Mouse (Mus musculus) olfactory bulb, adult 2 months (tissue): ENCODE data around the gene Zscan5b. TPM values are rescaled to one million over a fixed set of nuclear protein-coding genes. Genes with fewer than 3 reads are reported as not detected.

Experiments used
- H3K27ac ChIP-seq: fragments of 200-500 bp; 2 replicates; pipeline ENCODE4 v1.5.1; 2012; ENCODE audit warnings: low read depth, low read length; ENCODE audit not compliant: insufficient read depth
- H3K4me1 ChIP-seq: fragments of 200-500 bp; 2 replicates; pipeline ENCODE4 v1.6.1; 2012; ENCODE audit warnings: low read length; ENCODE audit not compliant: control insufficient read depth, insufficient read depth
- H3K4me3 ChIP-seq: fragments of 200-500 bp; 2 replicates; pipeline ENCODE4 v1.5.1; 2012; ENCODE audit warnings: mild to moderate bottlenecking, low read depth, low read length, moderate library complexity; ENCODE audit not compliant: insufficient read depth
- CTCF ChIP-seq: fragments of 200-500 bp; IDR thresholded peaks from 2 replicates; pipeline ENCODE4 v1.5.1; 2012; ENCODE audit warnings: low read depth, mild to moderate bottlenecking, low read length, moderate library complexity; ENCODE audit not compliant: insufficient read depth
- POLR2A ChIP-seq: fragments of 200-500 bp; IDR thresholded peaks from 2 replicates; pipeline ENCODE4 v1.6.1; 2012; ENCODE audit warnings: mild to moderate bottlenecking, low read depth, low read length, moderate library complexity; ENCODE audit not compliant: insufficient read depth
- WGBS: fragments of 180-500 bp; shearing (Covaris S2); methylation state at CpG from one replicate; pipeline ENCODE4 v1.1.7; 2018; 5-methylcytosine and 5-hydroxymethylcytosine counted together
- polyA plus RNA-seq: library from polyadenylated mRNA; stranded (reverse); fragments of >200 nt; gene quantifications from 2 replicates; pipeline ENCODE4 v1.2.4, GENCODE M21; 2012; ENCODE audit warnings: low replicate concordance; ENCODE audit not compliant: missing spikeins, insufficient read depth, insufficient read length

Zscan5b gene
- polyA plus RNA-seq, 1 experiment = not detected

DNA sequence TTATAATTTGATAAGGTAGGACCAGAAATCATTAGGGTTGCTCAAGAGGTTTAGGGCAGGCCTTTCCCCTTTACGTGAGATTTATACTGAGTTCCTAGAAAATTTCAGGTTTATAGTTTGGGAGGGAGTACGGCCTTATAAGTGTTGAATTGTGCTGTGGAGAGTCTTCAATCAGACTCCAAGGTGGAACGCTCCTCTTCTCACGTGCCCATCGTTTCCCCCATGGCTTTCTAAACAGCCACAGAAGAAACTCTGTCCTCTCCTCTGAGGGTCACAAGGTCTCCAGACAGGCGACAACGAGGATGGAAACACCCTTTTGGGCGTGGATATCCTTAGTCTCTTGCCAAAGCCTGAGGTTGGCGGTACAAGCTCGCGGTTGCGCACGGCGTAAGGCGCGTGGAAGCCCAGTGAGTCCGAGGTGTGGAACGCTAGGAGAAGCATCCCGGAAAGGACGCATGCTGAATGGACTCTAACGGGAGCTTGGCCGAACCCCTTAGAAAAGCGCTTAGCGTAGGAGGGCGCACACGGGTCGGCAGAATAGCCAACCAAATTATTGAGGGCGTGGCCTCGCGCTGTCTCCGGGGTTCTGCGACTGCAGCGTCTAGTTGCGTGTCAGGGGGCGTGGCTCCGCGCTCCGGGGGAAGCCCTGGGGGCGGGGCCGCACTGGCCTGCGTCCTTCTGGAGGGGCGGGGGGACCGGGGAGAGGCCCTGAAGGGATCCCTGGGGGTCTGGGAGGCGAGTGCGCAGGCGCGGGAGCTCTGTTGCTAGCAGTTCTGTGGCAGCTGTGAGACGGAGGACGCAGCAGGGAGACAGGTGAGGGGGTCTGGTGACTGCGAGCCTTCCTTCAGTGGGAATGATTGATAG, 64.0 kb downstream of the Zscan5b start, which contains the start of gene Zfp667:
Gene Zfp667 (plus strand): TSS at position 738 of the 864 bp plus-strand sequence.
- Histone ChIP-seq H3K27ac (peak within 1 kb of the TSS; percentile 75), H3K4me3 (peak within 1 kb of the TSS; percentile 50), H3K4me1 (peaks cover 9% of the 10 kb centered on the region; the same call in 1 of the 2 replicates)
- TF ChIP-seq CTCF (no peak), POLR2A (peak; percentile 71)
- WGBS = 2% methylated on average over 50 of the region's 50 CpGs

DNA sequence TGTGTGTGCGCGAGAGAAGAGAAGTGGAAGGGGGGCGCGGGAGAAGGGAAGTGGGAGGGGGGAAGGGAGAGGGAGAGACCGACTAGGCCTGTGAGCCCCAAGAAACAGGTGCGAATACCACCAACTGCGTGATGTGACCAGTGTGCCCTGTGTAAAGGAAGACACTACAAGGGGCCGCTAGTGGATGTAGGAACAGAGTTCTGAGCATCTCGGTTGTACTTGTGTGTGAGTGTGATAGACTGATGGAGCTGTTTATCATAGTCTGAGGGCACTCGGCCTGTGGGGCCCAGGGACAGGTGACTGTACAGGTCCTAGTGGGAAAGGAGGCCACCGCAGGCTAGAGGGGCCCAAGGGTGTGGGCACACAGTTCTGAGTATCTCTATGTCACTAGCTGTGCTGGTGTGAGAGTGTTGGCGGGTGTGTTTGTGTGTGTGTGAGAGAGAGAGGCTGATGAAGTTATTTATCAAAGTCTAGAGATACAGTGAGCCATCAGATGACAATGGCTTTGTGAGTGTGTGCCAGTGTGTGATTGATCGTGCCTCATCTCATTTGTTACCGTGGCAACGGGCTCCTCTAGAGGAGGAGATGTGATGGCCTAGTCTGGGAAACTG, 64.9 kb downstream of the Zscan5b start:
- peak overlapping the region; percentile 50 for H3K4me3 ChIP-seq
- H3K27ac ChIP-seq = peak overlapping the region; percentile 75
- TF ChIP-seq CTCF (no peak), POLR2A (no peak)
- WGBS = 19% methylated on average over 15 of the region's 15 CpGs
- H3K4me1 ChIP-seq = peaks cover 9% of the 10 kb centered on the region; the same call in 1 of the 2 replicates

Other genes starting within 250 kb of the Zscan5b start
- gene Vmn1r65, start 211.3 kb upstream of the Zscan5b start, polyA plus RNA-seq = not detected in 2 replicates
- not detected in 2 replicates for gene Nlrp4c, start 177.1 kb upstream of the Zscan5b start, polyA plus RNA-seq
- gene Zfp787, start 66.3 kb upstream of the Zscan5b start, polyA plus RNA-seq = not detected in 2 replicates
- gene Zfp444, start 50.1 kb upstream of the Zscan5b start, polyA plus RNA-seq = not detected in 2 replicates
- not detected in 2 replicates for gene Galp, start 25.2 kb upstream of the Zscan5b start, polyA plus RNA-seq
- not detected in 2 replicates for gene Epp13, start 30.4 kb downstream of the Zscan5b start, polyA plus RNA-seq
- gene Zfp667, start 64.3 kb downstream of the Zscan5b start, polyA plus RNA-seq = not detected in 2 replicates
- gene Zfp583, start 109.0 kb downstream of the Zscan5b start, polyA plus RNA-seq = not detected in 2 replicates
- gene Gm3854, start 121.5 kb downstream of the Zscan5b start, polyA plus RNA-seq = not detected in 2 replicates
- gene Zfp78, start 141.0 kb downstream of the Zscan5b start, polyA plus RNA-seq = not detected in 2 replicates
- gene Zfp28, start 161.0 kb downstream of the Zscan5b start, polyA plus RNA-seq = not detected in 2 replicates
- not detected in 2 replicates for gene Smim17, start 176.4 kb downstream of the Zscan5b start, polyA plus RNA-seq
- not detected in 2 replicates for gene Gm20715, start 188.0 kb downstream of the Zscan5b start, polyA plus RNA-seq
- not detected in 2 replicates for gene Olfr1344, start 216.4 kb downstream of the Zscan5b start, polyA plus RNA-seq
- gene Olfr1336, start 233.9 kb downstream of the Zscan5b start, polyA plus RNA-seq = not detected in 2 replicates
- not detected in 2 replicates for gene Olfr1346, start 244.8 kb downstream of the Zscan5b start, polyA plus RNA-seq